Mouse (Mus musculus) embryonic facial prominence, embryonic 14.5 days (tissue): ENCODE measurements around the gene Maff. TPM values are rescaled to one million over a fixed set of nuclear protein-coding genes. Genes with fewer than 3 reads are reported as not detected.

Experiments used
- ATAC-seq: fragments of 200-750 bp; cut with Nextera tagmentation; 2 replicates; pipeline ENCODE4 v1.8.0; 2017; ENCODE audit warnings: low read depth, moderate number of reproducible peaks, moderate TSS enrichment
- DNase-seq: peaks from one replicate; pipeline ENCODE4 v3.0.0-alpha.2; 2015; ENCODE audit warnings: low spot score
- H3K27ac ChIP-seq: fragments of 300-500 bp; sonication (generic); replicated peaks from 2 replicates; pipeline ENCODE4 v1.5.1; 2014; ENCODE audit warnings: low read depth, mild to moderate bottlenecking, low read length, moderate library complexity
- H3K27me3 ChIP-seq: fragments of 300-500 bp; sonication (generic); replicated peaks from 2 replicates; pipeline ENCODE4 v1.6.1; 2014; ENCODE audit warnings: low read length; ENCODE audit not compliant: control insufficient read depth, insufficient read depth
- H3K36me3 ChIP-seq: fragments of 300-500 bp; sonication (generic); 2 replicates; pipeline ENCODE4 v1.6.1; 2014; ENCODE audit warnings: low read length, mixed read lengths; ENCODE audit not compliant: control insufficient read depth, insufficient read depth
- H3K4me1 ChIP-seq: fragments of 300-500 bp; sonication (generic); 2 replicates; pipeline ENCODE4 v1.6.1; 2014; ENCODE audit warnings: antibody characterized with exemption, low read length; ENCODE audit not compliant: control insufficient read depth, insufficient read depth
- H3K4me2 ChIP-seq: fragments of 300-500 bp; sonication (generic); 2 replicates; pipeline ENCODE4 v1.6.1; 2014; ENCODE audit warnings: low read depth, mild to moderate bottlenecking, low read length, moderate library complexity, mixed read lengths
- H3K4me3 ChIP-seq: fragments of 300-500 bp; sonication (generic); 2 replicates; pipeline ENCODE4 v1.5.1; 2014; ENCODE audit warnings: low read depth, mild to moderate bottlenecking, low read length
- H3K9ac ChIP-seq: fragments of 300-500 bp; sonication (generic); 2 replicates; pipeline ENCODE4 v1.6.1; 2014; ENCODE audit warnings: low read depth, mild to moderate bottlenecking, low read length, moderate library complexity, mixed read lengths
- H3K9me3 ChIP-seq: fragments of 300-500 bp; sonication (generic); 2 replicates; pipeline ENCODE4 v1.6.1; 2016; ENCODE audit warnings: low read length; ENCODE audit not compliant: control insufficient read depth
- WGBS: fragments of 180-500 bp; shearing (Covaris S2); extraction: QIAGEN DNeasy Blood & Tissue Kit; methylation state at CpG from one replicate; pipeline ENCODE4 v1.1.7; 2014; 5-methylcytosine and 5-hydroxymethylcytosine counted together
- polyA plus RNA-seq: library from polyadenylated mRNA; unstranded; fragments of >200 nt; fragmentation: Nextera tagmentation; extraction: Ambion mirVana; gene quantifications from 2 replicates; pipeline ENCODE4 v1.2.1, GENCODE M21; 2014

Gene Maff
- polyA plus RNA-seq, 1 experiment from 2014 or later, result 2.8 TPM

DNA sequence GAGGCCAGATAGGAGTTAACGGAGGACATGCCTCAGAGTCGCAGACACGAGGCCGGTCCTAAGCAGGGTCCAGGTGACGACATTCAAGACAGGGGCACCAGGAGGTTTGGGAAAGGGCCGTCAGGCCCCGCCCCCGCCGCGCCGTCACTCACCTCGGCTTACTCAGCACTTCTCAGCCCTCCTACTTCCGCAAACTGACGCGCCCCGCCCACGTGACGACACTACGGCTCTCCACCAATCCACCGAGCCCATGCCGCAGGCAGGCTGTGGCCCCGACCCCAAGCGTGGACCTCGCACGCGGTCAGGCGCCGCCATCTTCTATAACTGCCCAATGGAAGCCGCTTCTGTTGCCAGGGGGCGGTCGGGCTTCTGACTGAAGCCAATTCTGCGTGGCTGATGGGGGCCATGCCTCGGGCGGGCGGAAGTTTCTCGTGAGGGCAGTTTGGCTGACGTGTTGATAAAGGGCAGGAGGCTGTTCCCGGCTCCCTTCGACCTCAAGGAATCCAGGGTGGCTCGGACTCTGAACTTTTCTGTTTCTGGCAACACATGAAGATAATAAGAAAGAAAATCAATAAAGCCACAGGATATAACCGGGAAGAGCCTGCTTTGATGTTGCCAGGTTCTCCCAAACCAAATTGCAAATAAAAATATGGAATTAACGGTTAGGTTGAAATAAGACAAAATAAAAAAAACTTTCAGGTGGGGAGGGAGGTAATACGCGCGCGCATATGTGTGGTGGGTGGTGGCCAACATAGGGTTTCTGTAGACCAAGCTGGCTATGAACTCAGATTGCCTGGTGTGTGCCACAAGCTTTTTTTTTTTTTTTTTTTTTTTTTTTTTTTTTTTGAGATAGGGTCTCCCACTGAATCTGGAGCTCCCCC, 18.1 kb upstream of the Maff start, which contains the start of gene Pla2g6:
Gene Pla2g6, minus strand, starts transcription at position 333 of the 881 bp plus-strand sequence.
- H3K4me1 ChIP-seq, result peaks cover 17% of the 10 kb centered on the region; the same call in 1 of the 2 replicates
- no peaks in the 10 kb centered on the region for H3K36me3 ChIP-seq
- H3K27me3 ChIP-seq, result no peaks in the 10 kb centered on the region
- peak within 1 kb of the TSS; percentile 88 for H3K27ac ChIP-seq
- H3K9ac ChIP-seq, result peak within 1 kb of the TSS; percentile 80
- H3K4me3 ChIP-seq, result peak within 1 kb of the TSS; percentile 62
- no peaks in the 10 kb centered on the region for H3K9me3 ChIP-seq
- DNase-seq (peak; percentile 99), ATAC-seq (peak; percentile 97)
- WGBS, result 3% methylated on average over 32 of the region's 46 CpGs
- H3K4me2 ChIP-seq, result peak within 1 kb of the TSS; percentile 82

GRCm38 (mm10) chr15:79328939-79329275, 17.5 kb upstream of the Maff start:
- no peak overlapping the region for H3K9ac ChIP-seq
- WGBS, result 91% methylated on average over 4 of the region's 4 CpGs
- no peaks in the 10 kb centered on the region for H3K9me3 ChIP-seq
- H3K4me2 ChIP-seq, result peak overlapping the region; percentile 82
- H3K4me3 ChIP-seq, result no peak overlapping the region
- H3K36me3 ChIP-seq, result no peaks in the 10 kb centered on the region
- H3K27me3 ChIP-seq, result no peaks in the 10 kb centered on the region
- DNase-seq (no peak), ATAC-seq (no peak)
- peaks cover 10% of the 10 kb centered on the region; the same call in 1 of the 2 replicates for H3K4me1 ChIP-seq
- peak overlapping the region; percentile 88; the same call in 1 of the 2 replicates for H3K27ac ChIP-seq

DNA sequence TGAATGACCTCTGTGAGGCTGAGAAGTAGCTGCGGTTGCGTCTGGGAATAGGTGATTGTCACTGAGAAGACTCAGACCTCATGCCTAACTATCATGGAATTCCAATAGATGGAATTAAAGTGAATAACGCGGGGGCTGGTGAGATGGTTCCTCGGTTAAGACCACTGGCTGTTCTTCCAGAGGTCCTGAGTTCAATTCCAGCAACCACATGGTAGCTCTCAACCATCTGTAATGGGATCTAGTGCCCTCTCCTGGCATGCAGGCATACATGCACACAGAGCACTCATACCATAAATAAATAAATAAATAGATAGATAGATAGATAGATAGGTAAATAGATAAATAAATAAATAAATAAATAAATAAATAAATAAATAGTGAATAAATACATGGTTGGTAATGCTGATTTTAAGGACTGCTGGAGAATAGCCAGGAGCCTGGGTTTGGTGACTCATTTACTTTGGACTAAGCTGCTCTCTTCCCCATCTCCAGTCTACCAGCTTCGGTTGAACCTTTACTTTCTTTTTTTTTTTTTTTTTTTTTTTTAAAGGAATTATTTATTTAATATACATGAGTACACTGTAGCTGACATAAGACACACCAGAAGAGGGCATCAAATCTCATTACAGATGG, 17.0 kb upstream of the Maff start:
- Histone ChIP-seq H3K9me3 (no peaks in the 10 kb centered on the region), H3K9ac (no peak overlapping the region), H3K4me2 (no peak overlapping the region), H3K4me3 (no peak overlapping the region), H3K27ac (no peak overlapping the region), H3K27me3 (no peaks in the 10 kb centered on the region), H3K36me3 (no peaks in the 10 kb centered on the region), H3K4me1 (peaks cover 9% of the 10 kb centered on the region; the same call in 1 of the 2 replicates)
- no peak for ATAC-seq
- 92% methylated on average over 6 of the region's 6 CpGs for WGBS
- no peak for DNase-seq

DNA sequence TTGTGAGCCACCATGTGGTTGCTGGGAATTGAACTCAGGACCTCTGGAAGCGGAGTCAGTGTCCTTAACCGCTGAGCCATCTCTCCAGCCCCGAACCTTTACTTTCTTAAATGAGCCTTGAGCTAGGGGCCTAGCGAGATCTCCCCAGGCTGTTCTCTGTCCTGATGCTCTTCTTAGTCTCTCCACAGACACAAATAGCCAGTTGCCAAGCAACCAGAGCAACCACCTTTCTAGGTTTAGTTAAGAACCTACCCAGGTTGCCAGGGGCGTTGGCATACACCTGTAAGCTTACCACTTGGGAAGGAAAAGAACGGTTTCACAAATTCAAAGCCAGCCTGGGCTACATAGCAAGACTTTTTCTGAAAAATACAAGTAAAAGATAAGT, 16.4 kb upstream of the Maff start:
- 88% methylated on average over 6 of the region's 6 CpGs for WGBS
- Histone ChIP-seq H3K27me3 (no peaks in the 10 kb centered on the region), H3K4me3 (no peak overlapping the region), H3K9me3 (no peaks in the 10 kb centered on the region), H3K4me1 (peaks cover 9% of the 10 kb centered on the region; the same call in 1 of the 2 replicates), H3K36me3 (no peaks in the 10 kb centered on the region), H3K27ac (no peak overlapping the region), H3K4me2 (no peak overlapping the region), H3K9ac (no peak overlapping the region)
- no peak for ATAC-seq
- DNase-seq, result no peak

GRCm38 (mm10) chr15:79330521-79330920, 15.9 kb upstream of the Maff start:
- Histone ChIP-seq H3K9ac (no peak overlapping the region), H3K4me3 (no peak overlapping the region), H3K4me2 (no peak overlapping the region), H3K4me1 (peaks cover 9% of the 10 kb centered on the region; the same call in 1 of the 2 replicates), H3K36me3 (no peaks in the 10 kb centered on the region), H3K27ac (no peak overlapping the region), H3K9me3 (no peaks in the 10 kb centered on the region), H3K27me3 (no peaks in the 10 kb centered on the region)
- ATAC-seq, result no peak
- DNase-seq, result peak; percentile 45
- WGBS, result 46% methylated on average over 4 of the region's 4 CpGs

- 66% methylated on average over 4 of the region's 4 CpGs for WGBS
These were observed 13.0 kb upstream of the Maff start for GRCm38 (mm10) chr15:79333409-79333808.

GRCm38 (mm10) chr15:79335061-79335655, 11.3 kb upstream of the Maff start:
- no peaks in the 10 kb centered on the region for H3K9me3 ChIP-seq
- no peaks in the 10 kb centered on the region for H3K36me3 ChIP-seq
- H3K4me3 ChIP-seq, result no peak overlapping the region
- H3K9ac ChIP-seq, result 0 out of 2 replicates have a peak overlapping the region, but pooled peaks have one; percentile 21
- H3K4me2 ChIP-seq, result no peak overlapping the region
- DNase-seq (no peak), ATAC-seq (peak; percentile 15; the same call in 1 of the 2 replicates)
- no peaks in the 10 kb centered on the region for H3K27me3 ChIP-seq
- no peak overlapping the region for H3K27ac ChIP-seq
- WGBS, result 53% methylated on average over 7 of the region's 7 CpGs
- H3K4me1 ChIP-seq, result no peaks in the 10 kb centered on the region

More at GRCm38 (mm10) chr15:79333409-79333808, 13.0 kb upstream of the Maff start:
- H3K4me3 ChIP-seq, result no peak overlapping the region
- H3K9ac ChIP-seq, result no peak overlapping the region
- no peaks in the 10 kb centered on the region for H3K36me3 ChIP-seq
- no peaks in the 10 kb centered on the region for H3K4me1 ChIP-seq
- ATAC-seq (no peak), DNase-seq (no peak)
- no peaks in the 10 kb centered on the region for H3K9me3 ChIP-seq
- no peak overlapping the region for H3K4me2 ChIP-seq
- H3K27ac ChIP-seq, result no peak overlapping the region
- no peaks in the 10 kb centered on the region for H3K27me3 ChIP-seq

GRCm38 (mm10) chr15:79338978-79339377, 7.4 kb upstream of the Maff start:
- Histone ChIP-seq H3K4me1 (no peaks in the 10 kb centered on the region), H3K27ac (no peak overlapping the region), H3K4me3 (no peak overlapping the region), H3K4me2 (no peak overlapping the region), H3K9ac (no peak overlapping the region), H3K9me3 (no peaks in the 10 kb centered on the region), H3K36me3 (no peaks in the 10 kb centered on the region), H3K27me3 (no peaks in the 10 kb centered on the region)
- 78% methylated on average over 5 of the region's 5 CpGs for WGBS
- ATAC-seq, result no peak
- DNase-seq, result no peak
